Mouse (Mus musculus) brain, embryonic 14.5 days (tissue): ENCODE results near the gene Lrrtm4. TPM values are rescaled to one million over a fixed set of nuclear protein-coding genes. Genes with fewer than 3 reads are reported as not detected.

Experiments
- DNase-seq: peaks from one replicate; pipeline ENCODE4 v3.0.0-alpha.2; 2011; ENCODE audit warnings: low read depth
- CTCF ChIP-seq: fragments of 200-500 bp; IDR thresholded peaks from 2 replicates; pipeline ENCODE4 v1.5.1; 2012; ENCODE audit warnings: inconsistent platforms, mild to moderate bottlenecking, moderate library complexity, borderline replicate concordance; ENCODE audit not compliant: insufficient read depth, insufficient read length; ENCODE audit errors: extremely low read depth
- POLR2A ChIP-seq: fragments of 200-500 bp; IDR thresholded peaks from 2 replicates; pipeline ENCODE4 v1.6.1; 2012; ENCODE audit warnings: mild to moderate bottlenecking, inconsistent platforms, borderline replicate concordance; ENCODE audit not compliant: poor library complexity, insufficient read depth, insufficient read length, severe bottlenecking; ENCODE audit errors: extremely low read depth
- polyA plus RNA-seq: library from polyadenylated mRNA; depleted of rRNA; stranded (reverse); fragments of >200 nt; gene quantifications from 2 replicates; pipeline ENCODE4 v1.2.3, GENCODE M21; 2012

Lrrtm4 gene
- polyA plus RNA-seq, 1 experiment = 11.7 TPM

DNA sequence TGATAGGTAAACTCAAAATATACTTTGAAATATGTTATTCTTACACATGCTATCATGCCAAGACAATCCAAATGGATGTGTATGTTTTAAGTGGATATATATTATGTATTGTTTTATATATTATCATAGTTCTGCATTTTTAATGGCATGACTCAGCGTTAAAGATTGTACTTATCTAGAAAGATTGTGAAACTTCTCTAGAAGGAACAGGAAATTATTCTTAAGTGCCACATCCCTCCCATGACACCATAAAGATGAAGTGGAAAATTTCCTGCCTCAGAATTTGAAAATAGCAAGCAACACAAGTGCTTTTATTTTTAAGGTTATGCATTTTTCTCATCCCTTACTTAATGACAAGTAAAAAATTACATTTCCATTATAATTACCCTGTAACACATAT lies 563.5 kb downstream of the Lrrtm4 start:
- no peak for DNase-seq
- TF ChIP-seq POLR2A (no peak), CTCF (no peak)

DNA sequence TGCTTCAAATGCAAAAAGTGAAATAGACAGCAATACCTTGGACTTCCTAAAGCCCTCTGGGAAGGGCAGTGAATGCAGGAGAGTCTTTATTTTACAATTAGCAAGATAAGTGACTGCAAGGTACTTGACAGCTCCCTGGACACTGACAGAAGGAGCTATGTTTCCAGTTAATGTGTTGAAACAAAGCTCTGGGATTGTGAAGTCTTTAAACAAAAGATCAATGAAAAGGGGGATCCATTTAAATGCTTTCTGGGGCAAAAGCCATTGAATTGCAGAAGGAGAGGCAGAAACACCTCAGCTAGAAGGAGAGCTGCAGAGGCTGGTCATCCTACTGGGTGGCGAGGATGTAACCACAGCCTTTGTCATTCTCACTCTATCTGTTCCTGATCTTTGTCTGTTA lies 571.1 kb downstream of the Lrrtm4 start:
- no peak for TF ChIP-seq CTCF
- TF ChIP-seq POLR2A = no peak
- DNase-seq = no peak

DNA sequence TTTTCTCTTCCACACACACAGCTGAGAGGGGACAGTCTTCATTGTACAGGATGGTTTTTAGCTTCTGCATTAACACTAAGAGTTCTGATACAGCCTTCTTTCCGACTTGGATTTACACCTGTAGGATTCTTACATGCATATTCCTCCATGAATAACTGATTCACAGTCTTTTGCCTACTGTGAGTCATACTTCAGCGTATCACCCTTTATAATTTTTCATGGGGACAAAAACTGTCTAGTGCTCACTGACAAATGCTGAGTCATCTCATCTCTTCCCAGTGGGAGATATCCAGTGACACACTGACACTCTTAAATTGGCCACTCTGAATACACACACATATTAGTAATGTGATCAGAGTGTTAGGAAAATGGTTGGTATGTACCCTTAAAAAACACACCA lies 600.8 kb downstream of the Lrrtm4 start:
- DNase-seq = no peak
- no peak for TF ChIP-seq CTCF
- TF ChIP-seq POLR2A = no peak

DNA sequence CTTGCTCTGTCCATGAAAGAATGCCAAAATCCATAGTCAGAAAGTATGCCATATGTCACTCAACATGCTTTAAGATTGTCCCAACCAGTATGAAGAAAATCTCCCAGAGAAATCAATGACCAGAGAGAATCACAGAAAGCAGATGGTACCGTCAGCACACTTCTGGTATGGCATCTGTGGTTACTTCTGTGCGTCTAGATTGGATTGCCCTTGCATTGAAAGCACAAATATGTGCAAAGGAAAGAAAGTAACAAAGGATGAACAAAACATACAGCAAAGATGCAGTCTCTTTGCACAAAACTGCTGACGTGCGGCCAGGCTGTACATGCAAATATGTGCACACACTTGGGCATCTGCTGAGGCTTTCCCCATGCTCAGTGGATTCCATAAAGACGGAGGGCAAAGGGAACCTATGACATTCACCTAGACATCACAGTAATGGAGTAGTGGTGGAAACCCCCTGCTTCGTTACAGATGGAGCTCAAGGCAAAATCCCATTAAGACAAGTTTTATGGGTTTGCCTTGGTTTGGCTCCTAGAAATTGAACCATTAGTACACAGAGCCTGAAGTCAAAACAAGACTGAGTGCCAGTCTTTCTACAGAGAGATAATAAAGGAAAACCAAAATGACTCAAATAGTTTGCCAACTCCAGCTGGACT lies 604.1 kb downstream of the Lrrtm4 start:
- DNase-seq = peak; percentile 81
- TF ChIP-seq POLR2A (no peak), CTCF (no peak)

DNA sequence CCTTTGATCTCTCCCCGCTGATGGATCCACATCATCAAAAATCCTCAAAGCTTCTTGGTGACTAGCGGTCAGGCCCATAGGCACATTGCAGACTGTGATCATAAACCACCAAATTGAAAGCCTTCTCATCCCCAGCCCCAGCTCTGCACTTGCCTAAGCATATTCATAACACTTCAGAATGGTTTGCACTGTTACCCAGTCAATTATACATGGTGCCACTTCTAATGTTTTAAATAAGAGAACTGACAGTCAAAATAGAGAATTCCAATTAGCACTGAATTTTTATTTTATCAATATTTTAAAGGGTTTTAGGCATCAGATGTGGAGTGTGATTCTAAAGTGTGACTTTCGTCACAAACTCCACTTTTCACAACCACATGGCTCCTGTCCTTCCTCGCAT lies 606.8 kb downstream of the Lrrtm4 start:
- DNase-seq = peak; percentile 66
- TF ChIP-seq POLR2A (no peak), CTCF (no peak)

DNA sequence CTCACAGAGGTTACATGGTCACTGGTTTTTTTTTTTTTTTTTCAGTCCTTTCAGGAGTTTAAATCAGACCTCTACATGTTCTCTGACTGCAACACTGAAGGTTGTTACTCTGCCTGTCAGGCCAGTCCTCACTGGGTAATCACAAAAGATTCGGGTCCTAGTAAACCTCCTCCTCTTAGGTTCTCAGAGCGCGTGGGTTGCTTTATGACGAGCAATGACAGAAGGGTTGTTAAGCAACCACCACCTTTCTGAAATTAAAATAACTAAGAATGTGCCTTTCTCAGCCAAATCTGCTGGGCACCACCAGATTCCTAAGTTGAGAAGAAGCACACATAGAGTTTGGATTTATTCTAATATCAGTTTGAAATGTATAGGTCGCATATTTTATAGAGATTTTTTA lies 644.1 kb downstream of the Lrrtm4 start:
- TF ChIP-seq CTCF (no peak), POLR2A (no peak)
- no peak for DNase-seq

DNA sequence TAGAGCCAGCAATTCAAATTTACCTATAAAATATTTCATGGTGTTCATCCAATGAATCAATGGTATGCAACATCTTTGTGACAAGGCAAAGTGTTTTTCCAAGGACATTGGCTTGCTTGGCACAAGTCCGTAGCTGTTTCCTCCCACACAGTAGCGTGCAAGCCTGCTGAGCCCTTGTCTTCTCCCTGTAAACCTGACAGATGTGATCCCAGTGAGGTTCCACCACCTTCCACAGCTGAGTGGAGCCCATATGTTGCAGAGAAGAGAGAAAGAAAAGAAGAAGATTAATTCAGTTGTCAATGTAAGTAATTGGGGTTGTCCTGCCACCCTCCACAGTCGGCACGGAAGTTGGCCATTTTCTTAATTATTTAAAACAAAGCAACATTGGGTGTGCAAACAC lies 645.4 kb downstream of the Lrrtm4 start:
- DNase-seq = peak; percentile 31
- TF ChIP-seq CTCF = no peak
- no peak for TF ChIP-seq POLR2A

DNA sequence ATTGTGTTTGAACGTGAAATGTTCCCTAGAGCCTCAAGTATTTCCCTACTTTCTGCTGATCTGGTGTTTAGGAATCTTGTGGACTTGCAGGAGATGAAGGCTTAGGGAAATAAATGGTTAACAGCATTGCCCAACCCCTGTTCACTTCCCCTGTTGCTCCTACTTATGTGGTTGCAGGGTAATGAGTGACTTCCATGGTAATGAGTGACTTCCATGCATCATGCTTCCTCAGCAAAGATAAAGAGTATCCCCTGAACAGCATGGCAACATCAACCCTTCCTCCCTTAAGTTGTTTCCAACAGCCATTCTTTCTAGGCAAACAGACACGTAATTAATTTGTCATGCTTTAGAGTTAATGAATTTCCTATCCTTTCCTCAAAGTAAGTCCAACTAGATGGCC lies 685.5 kb downstream of the Lrrtm4 start:
- TF ChIP-seq CTCF = no peak
- no peak for TF ChIP-seq POLR2A
- no peak for DNase-seq

DNA sequence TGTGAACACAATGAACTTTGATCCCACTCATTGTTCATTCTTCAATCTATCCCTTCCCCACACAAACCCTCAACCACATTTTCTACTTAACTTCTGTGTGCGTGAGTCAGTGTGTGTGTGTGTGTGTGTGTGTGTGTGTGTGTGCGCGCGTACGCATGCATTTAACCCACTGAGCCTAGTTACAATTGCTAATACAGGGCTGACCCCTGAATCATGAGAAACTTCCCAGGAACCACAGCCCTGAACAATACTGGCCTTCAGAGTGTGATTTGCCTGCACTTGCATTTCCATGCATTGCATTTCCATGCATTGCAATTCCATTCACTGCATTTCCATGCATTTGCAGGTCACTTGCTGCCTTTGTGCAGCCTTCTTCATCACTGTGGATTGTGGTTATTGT lies 701.8 kb downstream of the Lrrtm4 start:
- DNase-seq = no peak

DNA sequence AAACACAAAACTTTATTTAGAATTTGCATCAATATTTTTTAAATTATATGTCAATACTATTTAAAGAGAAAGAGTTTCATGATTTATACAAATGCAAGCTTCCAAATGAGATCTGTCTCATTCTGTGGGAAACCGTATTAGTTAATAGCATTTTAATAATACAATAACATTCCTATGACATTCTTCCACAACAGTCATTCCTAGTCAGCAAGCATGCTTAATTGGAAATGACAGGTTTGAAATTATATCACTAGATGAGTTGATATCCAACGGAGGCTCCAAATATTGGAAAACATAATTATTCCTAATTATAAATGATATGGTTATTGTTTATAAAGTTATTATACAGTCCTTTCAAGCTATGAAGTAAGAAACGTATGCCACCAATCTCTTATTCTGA lies 714.7 kb downstream of the Lrrtm4 start:
- DNase-seq = no peak
- TF ChIP-seq CTCF (no peak), POLR2A (no peak)

More for the DNA sequence above, 701.8 kb downstream of the Lrrtm4 start:
- TF ChIP-seq POLR2A (no peak), CTCF (no peak)

DNA sequence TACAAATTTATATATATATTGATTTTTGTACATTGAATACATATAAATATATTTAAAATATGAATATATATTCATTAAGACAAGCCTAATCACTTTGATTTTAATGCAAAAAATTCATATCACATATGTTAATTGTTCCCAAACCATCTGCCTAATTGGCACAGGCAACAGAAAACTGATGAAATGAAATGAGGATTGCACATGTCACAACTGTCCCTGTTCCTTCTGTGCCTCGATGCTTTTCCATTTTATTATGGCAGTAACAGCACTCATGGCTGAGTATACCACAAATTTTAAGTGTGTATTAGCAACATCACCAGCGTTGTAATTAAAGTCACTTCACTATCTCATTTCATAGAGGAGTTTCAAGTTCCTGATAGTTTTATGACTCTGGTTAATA lies 732.1 kb downstream of the Lrrtm4 start:
- DNase-seq = peak; percentile 76
- TF ChIP-seq CTCF = no peak
- TF ChIP-seq POLR2A = no peak

DNA sequence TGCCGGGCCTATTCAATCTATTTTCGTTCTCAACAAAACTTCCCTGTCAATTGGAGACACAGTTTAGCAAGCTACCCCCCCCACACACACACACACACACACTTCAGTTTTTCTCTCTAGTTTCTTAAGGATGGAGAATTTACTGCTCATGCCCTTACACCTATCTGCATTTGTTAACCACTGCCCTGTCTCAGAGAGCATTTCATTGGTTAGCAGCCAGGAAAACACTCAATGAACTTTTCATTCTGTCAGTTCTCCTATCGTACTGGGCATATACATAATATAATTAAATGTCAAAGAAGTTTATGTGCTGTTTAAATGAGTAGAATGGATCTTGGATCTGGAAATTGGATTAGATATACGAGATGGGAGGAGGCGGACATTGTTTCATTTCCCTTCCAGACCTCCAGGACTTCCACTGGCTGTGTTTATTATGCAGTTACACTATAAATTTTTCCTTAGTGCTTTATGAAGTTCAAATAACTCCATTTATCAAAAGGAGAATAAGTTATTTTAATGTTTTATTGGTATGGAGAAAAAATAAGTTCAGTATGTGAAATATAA lies 742.0 kb downstream of the Lrrtm4 start:
- no peak for TF ChIP-seq POLR2A
- TF ChIP-seq CTCF = no peak
- no peak for DNase-seq

DNA sequence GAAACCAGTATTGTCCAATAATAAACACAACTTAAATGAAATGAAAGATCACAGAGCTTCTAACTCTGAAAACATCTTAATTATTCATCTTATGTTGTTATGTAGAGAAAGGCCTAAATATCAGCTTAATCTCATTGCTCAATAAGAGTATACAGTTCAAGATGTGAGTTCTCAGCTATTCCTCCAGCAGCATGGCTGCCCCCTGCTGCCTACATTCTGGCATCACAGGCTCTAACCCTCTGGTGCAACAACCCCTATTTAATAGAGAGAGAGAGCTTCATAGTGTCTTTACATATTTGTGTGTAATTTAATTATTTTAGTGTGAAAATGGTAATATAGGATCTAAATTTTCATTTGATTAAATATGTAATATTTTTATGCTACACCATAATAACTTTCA lies 767.6 kb downstream of the Lrrtm4 start:
- DNase-seq = peak; percentile 44

DNA sequence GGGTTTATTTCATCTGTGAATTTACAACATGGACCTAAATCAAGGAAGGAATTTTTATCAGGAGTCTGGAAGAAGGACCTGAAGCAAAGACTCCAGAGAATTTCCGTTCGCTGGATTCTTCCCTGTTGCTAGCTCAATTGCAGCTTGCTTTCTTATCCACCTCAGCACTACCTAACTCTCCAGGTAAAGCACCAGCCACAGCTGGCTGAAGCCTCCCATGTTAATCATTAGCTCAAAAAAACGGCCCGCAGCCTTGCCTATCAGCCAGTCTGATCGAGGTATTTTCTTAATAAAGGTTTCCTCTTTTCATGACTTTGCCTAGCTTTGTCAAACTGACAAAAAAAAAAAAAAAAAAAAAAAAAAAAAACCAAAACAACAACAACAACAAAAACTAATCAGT lies 805.1 kb downstream of the Lrrtm4 start:
- no peak for DNase-seq
- TF ChIP-seq CTCF (no peak), POLR2A (no peak)

More for the DNA sequence above, 767.6 kb downstream of the Lrrtm4 start:
- TF ChIP-seq CTCF = peak; percentile 52; the same call in 1 of the 2 replicates
- TF ChIP-seq POLR2A = no peak
